8 mouse cellular contexts compared by ENCODE assay signal in genomic region chr1:56977201-56978100, GRCm38 (mm10). TPM values are rescaled to one million over a fixed set of nuclear protein-coding genes. Genes with fewer than 3 reads are reported as not detected.
DNase-seq lines count a peak whose midpoint lies in the region; ATAC-seq and TF ChIP-seq lines count a peak whose summit lies in the region.

No protein-coding gene starts in this region.

- H3K4me3 ChIP-seq in bone marrow macrophage, adult 2 months (ENCODE audit: insufficient read depth, low read length) = peak overlapping the region; percentile 22
- H3K4me3 ChIP-seq in embryonic fibroblast, embryonic 13.5 days (ENCODE audit: insufficient read depth, low read length) = peak overlapping the region; percentile 27
- peak overlapping the region; percentile 36 for H3K4me3 ChIP-seq in heart, embryonic 16.5 days (ENCODE audit: low read length)

- DNase-seq in CD4-positive, CD25-positive, alpha-beta regulatory T cell, adult 2 months (ENCODE audit: low read depth, low spot score) = peak; percentile 25
- peak; percentile 80 to 87 for DNase-seq in kidney, postnatal 25 days
- DNase-seq in lung, postnatal 10 days = peak; percentile 72
- DNase-seq in right cerebral cortex, postnatal 25 days = peak; percentile 69

- H3K27ac ChIP-seq in bone marrow macrophage, adult 2 months (ENCODE audit: insufficient read depth, low read depth, low read length) = no peak overlapping the region
- H3K27ac ChIP-seq in embryonic fibroblast, embryonic 13.5 days (ENCODE audit: insufficient read depth, low read length) = no peak overlapping the region
- H3K27ac ChIP-seq in heart, embryonic 16.5 days (ENCODE audit: low read length) = no peak overlapping the region

- no peaks in the 10 kb centered on the region for H3K36me3 ChIP-seq in heart, embryonic 16.5 days (ENCODE audit: control insufficient read depth, insufficient read depth)

- under 1% methylated on average over 45 of the region's 45 CpGs for WGBS in heart, embryonic 16.5 days

- no peak for TF ChIP-seq POLR2A in bone marrow macrophage, adult 2 months (IDR thresholded peaks at IDR 0.05; ENCODE audit: borderline replicate concordance, low read depth, low read length)
- TF ChIP-seq POLR2A in embryonic fibroblast, embryonic 13.5 days (IDR thresholded peaks at IDR 0.05; ENCODE audit: low read depth, low read length) = no peak

- H3K4me2 ChIP-seq in heart, embryonic 16.5 days (ENCODE audit: low read depth, low read length) = peak overlapping the region; percentile 52

- peaks cover 60% of the 10 kb centered on the region for H3K27me3 ChIP-seq in heart, embryonic 16.5 days (ENCODE audit: control insufficient read depth, insufficient read depth, low read length)

- peaks cover 7% of the 10 kb centered on the region for H3K4me1 ChIP-seq in bone marrow macrophage, adult 2 months (ENCODE audit: control insufficient read depth, insufficient read depth, low read length)
- 0 out of 2 replicates have a peak, but pooled peaks cover 3% of the 10 kb centered on the region for H3K4me1 ChIP-seq in embryonic fibroblast, embryonic 13.5 days (ENCODE audit: control insufficient read depth, insufficient read depth, low read length)
- H3K4me1 ChIP-seq in heart, embryonic 16.5 days (ENCODE audit: control insufficient read depth, insufficient read depth, low read length) = peaks cover 3% of the 10 kb centered on the region

- TF ChIP-seq CTCF in bone marrow macrophage, adult 2 months (IDR thresholded peaks at IDR 0.05; ENCODE audit: low read depth, low read length) = peak; percentile 68
- TF ChIP-seq CTCF in embryonic fibroblast, embryonic 13.5 days (IDR thresholded peaks at IDR 0.05; ENCODE audit: borderline replicate concordance, insufficient read depth, low read length) = peak; percentile 86

- no peaks in the 10 kb centered on the region for H3K9me3 ChIP-seq in heart, embryonic 16.5 days (replicated peaks; ENCODE audit: control insufficient read depth, low read length)

- no peak for ATAC-seq in CD4-positive, CD25-positive, alpha-beta regulatory T cell, adult 4 months
- ATAC-seq in heart, embryonic 16.5 days (replicated peaks; ENCODE audit: extremely low read depth, insufficient read depth, low FRiP score) = no peak

- no peak overlapping the region for H3K9ac ChIP-seq in heart, embryonic 16.5 days (ENCODE audit: low read length)

RNA-seq across cellular contexts. Expression of gene Satb2, which starts 1.0 kb away (rescaled TPM):
- not detected for polyA plus RNA-seq in CD4-positive, CD25-positive, alpha-beta regulatory T cell, adult 4 months (2017; shearing (Covaris generic))
- polyA plus RNA-seq in bone marrow macrophage, adult 2 months (2012; ENCODE audit: insufficient read depth, insufficient read length, missing spikeins) = 2.0 and 3.2 TPM in 2 replicates
- 5.3 and 5.4 TPM in 2 replicates for polyA plus RNA-seq in embryonic fibroblast, embryonic 13.5 days (2011; ENCODE audit: insufficient read length, low read depth, missing spikeins)
- polyA plus RNA-seq in heart, embryonic 16.5 days (2015; fragmentation: Nextera tagmentation; extraction: Ambion mirVana) = 0.10 and 0.26 TPM in 2 replicates

Comparison
In these comparisons a context has a peak if more than half of its experiments do, and no peak if none do; other contexts are left out.
1. DNase-seq: peak in every context shown above with its lines; median percentile 84 in kidney, postnatal 25 days; 72 in lung, postnatal 10 days; 69 in right cerebral cortex, postnatal 25 days; 25 in CD4-positive, CD25-positive, alpha-beta regulatory T cell, adult 2 months.